Mouse (Mus musculus) Patski (cell line): ENCODE data around the gene Prkcg. TPM values are rescaled to one million over a fixed set of nuclear protein-coding genes. Genes with fewer than 3 reads are reported as not detected.

Experiments used
- ATAC-seq: fragments of 100-300 bp; one replicate; pipeline ENCODE4 v1.8.0; 2021
- CTCF ChIA-PET: fragments of 350-600 bp; sonication (Branson Sonifier 250); formaldehyde crosslinking; loops from one replicate; lab custom pipeline; 2022; ENCODE audit warnings: inconsistent platforms; lab: Charles Lee
- POLR2A ChIA-PET: fragments of 350-600 bp; sonication (Branson Sonifier 250); formaldehyde crosslinking; loops from one replicate; lab custom pipeline; 2022; ENCODE audit warnings: antibody characterized with exemption, inconsistent platforms; lab: Charles Lee
- DNase-seq: peaks from one replicate; pipeline ENCODE4 v3.0.0-alpha.2; 2011; ENCODE audit warnings: low read depth, low spot score
- H3K27me3 ChIP-seq: fragments of 371-371 bp; one replicate; pipeline ENCODE4 v1.5.1; 2021
- CTCF ChIP-seq: fragments of 100-300 bp; IDR thresholded peaks from one replicate; pipeline ENCODE4 v1.5.1; 2021
- in situ Hi-C: fragments of 300-500 bp; cut with MboI; formaldehyde crosslinking; loops from 3 replicates; pipeline ENCODE4 v1.11.1; 2018; ENCODE audit warnings: low pct_unique_long_range_greater_than_20kb, mixed read lengths
- polyA plus RNA-seq: library from polyadenylated mRNA; unstranded; gene quantifications from one replicate; pipeline ENCODE4 v1.2.3, GENCODE M21; 2021

The Prkcg gene
- polyA plus RNA-seq, 1 experiment from 2014 or later = 4.7 TPM

- ATAC-seq (no peak), DNase-seq (no peak)
- in situ Hi-C loops = no loop called here
- CTCF ChIA-PET = interaction anchor here (0.7 to 1.7 kb wide), 6 partner anchors 9 to 79 kb away, joined by 3 to 5 read pairs (median 3); no protein-coding TSS in a partner anchor
- no peak for TF ChIP-seq CTCF
- no peaks in the 10 kb centered on the region for H3K27me3 ChIP-seq
- POLR2A ChIA-PET = no interaction called here
These were observed 12.1 kb downstream of the Prkcg start for GRCm38 (mm10) chr7:3300891-3301627.

- ChIA-PET CTCF (interaction anchor here (0.9 kb wide), 1 partner anchor 11 kb away, joined by 3 read pairs; no protein-coding TSS in a partner anchor), POLR2A (no interaction called here)
- in situ Hi-C loops = no loop called here
- no peak for DNase-seq
- no peak for ATAC-seq
- no peak for TF ChIP-seq CTCF
- no peaks in the 10 kb centered on the region for H3K27me3 ChIP-seq
These were observed 12.9 kb downstream of the Prkcg start for GRCm38 (mm10) chr7:3301628-3302555.

- CTCF ChIA-PET = no interaction called here
- ATAC-seq (peak; percentile 45), DNase-seq (no peak)
- TF ChIP-seq CTCF = peak; percentile 67
- in situ Hi-C loops = no loop called here
- POLR2A ChIA-PET = no interaction called here
- no peaks in the 10 kb centered on the region for H3K27me3 ChIP-seq
These were observed 13.7 kb downstream of the Prkcg start for GRCm38 (mm10) chr7:3302556-3303275.

GRCm38 (mm10) chr7:3303276-3303781 is 14.3 kb downstream of the Prkcg start:
- POLR2A ChIA-PET = no interaction called here
- ATAC-seq (peak; percentile 21), DNase-seq (no peak)
- in situ Hi-C loops = no loop called here
- TF ChIP-seq CTCF = no peak
- no peaks in the 10 kb centered on the region for H3K27me3 ChIP-seq
- CTCF ChIA-PET = no interaction called here

GRCm38 (mm10) chr7:3303789-3304188 is 14.8 kb downstream of the Prkcg start:
- in situ Hi-C loops = no loop called here
- ATAC-seq = no peak
- no peak for DNase-seq
- TF ChIP-seq CTCF = no peak
- CTCF ChIA-PET = no interaction called here
- POLR2A ChIA-PET = no interaction called here
- H3K27me3 ChIP-seq = no peaks in the 10 kb centered on the region

- no peaks in the 10 kb centered on the region for H3K27me3 ChIP-seq
These were observed 15.3 kb downstream of the Prkcg start for GRCm38 (mm10) chr7:3304298-3304697.

GRCm38 (mm10) chr7:3306400-3306799 is 17.4 kb downstream of the Prkcg start:
- ATAC-seq (no peak), DNase-seq (no peak)
- in situ Hi-C loops = no loop called here
- CTCF ChIA-PET = interaction anchor here (1.5 kb wide), 1 partner anchor 28 kb away, joined by 3 read pairs; no protein-coding TSS in a partner anchor
- POLR2A ChIA-PET = no interaction called here
- no peak for TF ChIP-seq CTCF
- no peaks in the 10 kb centered on the region for H3K27me3 ChIP-seq

More at GRCm38 (mm10) chr7:3304298-3304697, 15.3 kb downstream of the Prkcg start:
- CTCF ChIA-PET = no interaction called here
- no peak for TF ChIP-seq CTCF
- in situ Hi-C loops = no loop called here
- ATAC-seq (no peak), DNase-seq (no peak)
- POLR2A ChIA-PET = no interaction called here

GRCm38 (mm10) chr7:3308646-3309045 is 19.7 kb downstream of the Prkcg start:
- ChIA-PET POLR2A (no interaction called here), CTCF (no interaction called here)
- no peaks in the 10 kb centered on the region for H3K27me3 ChIP-seq
- TF ChIP-seq CTCF = no peak
- in situ Hi-C loops = no loop called here
- ATAC-seq = no peak
- DNase-seq = no peak

GRCm38 (mm10) chr7:3310233-3310632 is 21.3 kb downstream of the Prkcg start:
- no peak for TF ChIP-seq CTCF
- ATAC-seq (no peak), DNase-seq (no peak)
- no peaks in the 10 kb centered on the region for H3K27me3 ChIP-seq
- ChIA-PET CTCF (interaction anchor here (1.2 to 1.5 kb wide), 2 partner anchors 10 to 71 kb away, joined by 3 to 5 read pairs; no protein-coding TSS in a partner anchor), POLR2A (no interaction called here)
- in situ Hi-C loops = no loop called here

GRCm38 (mm10) chr7:3313571-3313970 is 24.6 kb downstream of the Prkcg start:
- ATAC-seq (no peak), DNase-seq (no peak)
- ChIA-PET POLR2A (no interaction called here), CTCF (interaction anchor here (1.1 kb wide), 1 partner anchor 9 kb away, joined by 3 read pairs; no protein-coding TSS in a partner anchor)
- no peaks in the 10 kb centered on the region for H3K27me3 ChIP-seq
- in situ Hi-C loops = no loop called here
- TF ChIP-seq CTCF = no peak
